Mouse (Mus musculus) heart, postnatal 0 days (tissue): ENCODE data around the gene Entpd2.

Source experiments
- CTCF ChIP-seq: IDR thresholded peaks from 2 replicates; pipeline ENCODE4 v1.5.1; 2016; ENCODE audit warnings: antibody characterized with exemption, control low read depth, low read depth
- EP300 ChIP-seq: IDR thresholded peaks from 2 replicates; pipeline ENCODE4 v1.6.1; 2016; ENCODE audit warnings: antibody characterized with exemption, low read depth

- TF ChIP-seq CTCF, result no peak
- no peak for TF ChIP-seq EP300
Observed at GRCm38 (mm10) chr2:25397010-25397409, 1.3 kb downstream of the Entpd2 start.
